Mouse (Mus musculus): ENCODE measurements around the gene Mrps24. TPM values are rescaled to one million over a fixed set of nuclear protein-coding genes. Genes with fewer than 3 reads are reported as not detected.
A peak's percentile ranks its signal among the peaks of the same experiment; 100 is the strongest.

Gene Mrps24
- polyA plus RNA-seq, 1 experiment from 2014 or later, result 249 TPM

DNA sequence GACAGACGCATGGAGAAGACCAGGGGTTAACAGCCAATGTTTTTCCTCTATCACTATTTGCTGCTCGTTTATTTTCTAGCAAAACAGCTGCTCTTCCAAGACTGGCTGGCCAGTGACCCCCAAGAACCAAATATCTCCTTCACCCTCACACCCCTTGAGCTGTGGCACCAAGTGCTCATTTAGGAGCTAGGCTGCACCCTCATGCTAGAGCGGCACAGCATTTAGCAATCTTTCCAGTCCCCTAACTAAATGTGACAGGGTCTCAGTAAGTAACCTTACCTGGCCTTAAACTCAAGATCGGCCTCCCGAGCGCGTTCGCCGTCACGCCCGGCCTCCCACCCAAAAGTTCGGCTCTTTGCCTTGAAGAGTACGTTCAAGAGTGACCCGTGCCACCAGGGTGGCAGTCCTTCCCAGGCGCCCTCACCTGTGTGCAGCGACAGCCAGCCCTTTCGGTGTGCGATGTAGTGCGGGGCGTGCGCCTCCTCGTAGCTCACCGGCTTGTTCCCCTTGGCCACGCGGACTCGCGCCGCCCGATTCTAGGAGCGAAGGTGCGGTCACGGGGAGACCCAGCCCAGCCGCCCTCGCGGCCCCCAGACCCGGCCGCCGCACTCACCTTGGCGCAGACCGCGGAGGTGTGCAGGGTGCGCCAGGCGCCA, 8.5 kb downstream of the Mrps24 start:
- no peak for DNase-seq (ENCODE audit: low spot score)

DNA sequence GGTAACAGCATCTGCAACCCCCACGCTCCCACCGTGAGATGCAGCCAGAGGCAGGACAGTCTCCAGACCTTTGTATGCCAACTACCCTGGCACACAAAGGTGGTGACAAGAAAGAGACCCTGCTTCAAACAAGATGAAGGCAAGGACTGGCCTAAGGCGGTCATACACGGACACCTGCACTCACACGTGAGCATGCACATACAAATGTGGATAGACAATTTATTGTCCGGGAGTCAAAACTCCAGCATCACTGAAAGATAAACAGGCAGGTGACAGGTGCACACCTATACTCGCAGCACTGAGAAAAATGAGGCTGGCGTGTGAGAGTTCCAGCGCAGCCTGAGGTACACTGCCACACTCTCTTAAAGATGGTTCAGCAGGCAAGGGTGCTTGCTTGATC, 9.5 kb downstream of the Mrps24 start:
- DNase-seq (ENCODE audit: low spot score), result no peak

DNA sequence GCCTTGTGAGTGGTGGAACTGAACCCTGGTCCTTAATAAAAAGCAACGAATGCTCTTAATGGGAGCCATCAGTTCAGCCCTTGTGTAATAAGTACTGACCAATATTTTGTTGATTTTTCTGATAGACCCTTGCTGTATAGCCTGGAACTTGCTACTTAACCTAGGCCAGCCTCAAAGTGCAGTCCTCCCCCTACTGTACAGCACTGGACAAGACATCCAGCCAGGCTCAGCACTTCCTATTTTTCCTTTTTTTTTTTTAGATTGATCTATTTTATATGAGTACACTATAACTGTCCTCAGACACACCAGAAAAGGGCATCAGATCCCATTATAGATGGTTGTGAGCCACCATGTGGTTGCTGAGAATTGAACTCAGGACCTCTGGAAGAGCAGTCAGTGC, 12.1 kb downstream of the Mrps24 start:
- no peak for DNase-seq (ENCODE audit: low spot score)

DNA sequence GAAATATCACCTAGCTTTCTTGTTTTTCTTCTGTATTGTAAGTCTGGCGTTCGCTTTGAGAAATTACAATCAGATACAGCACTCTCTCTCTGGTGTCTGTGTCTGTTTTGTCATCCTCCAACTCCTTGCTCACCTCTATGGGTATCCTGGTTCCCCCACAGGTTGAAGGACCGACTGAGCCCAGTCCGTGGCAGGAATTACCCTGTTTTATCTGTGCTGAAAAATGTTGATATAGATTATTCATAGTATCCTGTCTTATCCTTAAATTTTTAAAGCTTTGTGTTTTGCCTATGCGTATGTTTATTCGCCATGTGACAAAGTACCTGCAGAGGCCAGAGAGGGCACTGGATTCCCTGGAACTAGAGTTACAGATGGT, 12.5 kb downstream of the Mrps24 start:
- no peak for DNase-seq (ENCODE audit: low spot score)

DNA sequence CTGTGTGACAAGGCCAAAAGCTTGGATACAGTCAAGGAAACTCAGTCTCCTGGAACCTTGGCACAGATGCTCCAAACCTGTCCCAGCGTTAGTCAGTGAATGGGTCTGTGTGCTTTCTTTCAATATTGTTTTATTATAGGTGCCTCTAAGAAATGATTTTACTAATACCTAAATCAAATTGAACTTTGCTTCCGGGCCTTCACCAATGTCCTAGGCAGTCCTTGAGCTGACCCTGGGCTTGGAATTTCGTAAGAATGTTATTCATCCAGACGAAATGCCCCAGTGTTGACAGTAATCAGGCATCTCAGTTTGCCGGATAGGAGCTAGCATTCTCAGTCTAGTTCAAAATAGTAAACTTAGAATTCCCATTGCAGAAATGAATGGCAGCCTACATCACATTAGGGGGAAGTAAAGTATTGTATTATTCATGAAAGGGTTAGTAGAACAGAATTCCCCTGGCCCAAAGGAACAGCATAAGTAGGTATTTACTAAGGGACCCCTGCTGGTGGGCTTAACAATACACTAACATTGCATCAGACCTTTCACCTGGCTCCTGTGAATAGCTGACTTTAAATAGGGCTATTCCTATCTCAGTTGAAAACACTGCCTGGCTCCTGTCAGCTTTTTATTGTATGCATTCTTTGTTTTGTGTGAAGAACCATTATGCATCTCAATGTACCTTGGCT, 13.1 kb downstream of the Mrps24 start:
- DNase-seq (ENCODE audit: low spot score), result no peak

DNA sequence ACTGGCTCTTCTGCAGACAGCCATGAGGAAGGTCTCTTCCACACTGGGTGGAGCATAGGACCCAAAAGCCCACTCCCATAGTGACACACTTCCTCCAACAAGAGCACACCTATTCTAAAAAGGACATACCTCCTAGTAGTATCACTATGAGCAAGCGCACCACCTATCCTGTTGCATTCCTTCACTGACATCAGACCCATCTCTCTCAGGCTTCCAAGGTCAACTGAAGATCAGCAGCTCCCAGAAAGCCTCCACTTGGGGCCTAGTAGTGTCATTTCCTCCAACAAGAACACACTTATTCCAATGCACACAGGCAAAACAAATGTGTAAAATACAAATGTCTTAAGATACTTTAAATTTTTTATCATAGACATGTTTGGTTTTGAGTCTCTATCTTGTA, 13.7 kb downstream of the Mrps24 start:
- DNase-seq (ENCODE audit: low spot score), result no peak

DNA sequence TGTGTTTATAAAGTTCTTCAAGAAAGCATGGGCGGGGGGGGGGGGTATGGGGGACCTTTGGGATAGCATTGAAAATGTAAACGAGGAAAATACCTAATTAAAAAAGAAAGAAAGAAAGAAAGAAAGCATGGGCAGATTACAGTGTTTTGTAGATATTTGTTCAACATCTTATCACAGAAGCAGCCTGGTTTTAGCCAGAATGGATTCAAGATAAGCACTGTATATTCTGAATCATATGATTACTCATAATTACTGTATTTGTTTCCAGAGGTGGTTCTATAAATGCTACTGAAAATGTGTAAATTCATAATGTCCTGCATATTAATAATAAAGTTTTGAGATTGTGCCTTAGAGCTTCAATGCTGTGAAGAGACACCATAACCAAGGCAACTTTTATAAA, 14.2 kb downstream of the Mrps24 start:
- DNase-seq (ENCODE audit: low spot score), result no peak

DNA sequence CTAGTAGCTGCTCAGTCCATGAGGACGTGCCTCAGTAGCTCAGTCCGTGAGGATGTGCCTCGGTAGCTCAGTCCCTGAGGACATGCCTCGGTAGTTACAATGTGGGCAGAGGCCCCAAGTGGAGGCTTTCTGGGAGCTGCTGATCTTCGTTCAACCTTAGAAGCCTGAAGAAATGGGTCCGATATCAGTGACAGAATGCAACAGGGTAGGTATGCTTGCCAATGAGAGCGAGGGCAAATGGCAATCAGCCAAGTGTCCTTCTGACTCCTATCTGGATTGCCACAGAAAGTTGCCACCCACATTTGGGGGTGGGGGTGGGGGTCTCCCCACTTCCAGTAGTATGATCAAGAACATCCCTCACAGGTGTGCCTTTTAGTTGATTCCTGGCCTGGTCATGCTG, 14.7 kb downstream of the Mrps24 start:
- DNase-seq (ENCODE audit: low spot score), result no peak

DNA sequence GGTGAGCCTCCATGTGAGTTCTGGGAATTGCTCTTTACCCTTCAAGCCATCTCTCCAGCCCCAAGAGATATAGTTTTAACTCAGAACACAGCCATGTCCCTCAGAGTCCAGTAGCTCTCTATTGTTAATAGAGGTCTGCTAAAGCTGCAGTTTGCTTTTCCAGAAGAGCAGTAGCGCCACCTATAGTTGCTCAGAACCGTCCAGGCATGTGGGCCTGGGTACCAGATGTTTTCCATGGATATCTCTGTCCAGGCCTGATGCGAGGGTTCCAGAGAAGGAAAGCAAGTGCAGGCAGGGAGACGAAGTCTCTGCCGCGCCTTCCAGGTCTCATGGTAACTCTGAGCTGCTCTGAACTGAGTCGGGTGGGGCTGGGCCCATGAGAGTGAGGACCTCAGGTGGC, 23.7 kb downstream of the Mrps24 start:
- DNase-seq (ENCODE audit: low spot score), result peak; percentile 16

DNA sequence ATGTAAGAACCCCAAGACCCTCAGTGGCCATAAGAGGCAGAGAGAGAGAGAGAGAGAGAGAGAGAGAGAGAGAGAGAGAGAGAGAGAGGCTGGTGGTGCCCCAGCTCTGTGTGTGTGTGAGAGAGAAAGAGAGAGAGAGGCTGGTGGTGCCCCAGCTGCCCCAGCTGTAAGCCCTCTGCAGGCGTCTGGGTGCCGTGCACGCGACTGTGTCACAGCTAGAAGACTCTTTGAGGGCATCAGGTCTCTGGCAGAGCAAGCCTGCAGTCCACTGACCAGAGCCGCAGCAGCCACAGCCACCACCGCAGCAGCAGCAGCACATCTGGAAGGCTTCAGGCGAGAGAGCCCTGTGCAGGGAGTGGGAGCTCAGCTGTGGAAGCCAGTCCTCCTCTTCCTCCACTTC, 31.2 kb downstream of the Mrps24 start:
- peak; percentile 20 for DNase-seq (ENCODE audit: low spot score)

DNA sequence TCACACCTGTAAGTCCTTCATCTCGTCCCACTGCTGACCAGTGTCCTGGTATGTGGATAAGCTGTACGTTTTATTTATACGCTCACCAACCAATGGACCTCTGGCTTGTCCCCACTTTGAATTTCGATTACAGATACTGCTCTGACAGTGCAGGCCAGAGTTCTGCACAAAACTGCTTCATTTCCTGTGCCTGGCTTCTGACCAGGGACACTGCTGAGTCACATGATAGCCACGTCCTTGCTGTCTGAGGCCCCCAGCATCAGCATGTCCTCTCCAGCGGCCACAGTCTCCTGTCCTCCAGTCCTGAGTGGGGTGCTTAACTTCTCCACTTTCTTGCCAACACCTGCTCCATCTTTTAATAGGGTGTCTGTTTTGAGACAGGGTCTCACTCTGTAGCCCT, 32.9 kb downstream of the Mrps24 start:
- no peak for DNase-seq (ENCODE audit: low spot score)

Other genes with a start within 250 kb of the Mrps24 start
- gene Xbp1, start 195.0 kb downstream of the Mrps24 start, polyA plus RNA-seq (2015; fragmentation: Nextera tagmentation; extraction: Ambion mirVana), result 194 and 213 TPM in 2 replicates
- gene Ccdc117, start 173.5 kb downstream of the Mrps24 start, polyA plus RNA-seq (2015; fragmentation: Nextera tagmentation; extraction: Ambion mirVana), result 17.7 and 18.5 TPM in 2 replicates
- gene Ankrd36, start 146.0 kb downstream of the Mrps24 start, polyA plus RNA-seq (2015; fragmentation: Nextera tagmentation; extraction: Ambion mirVana), result 0.05 TPM in 1 of 2 replicates, not detected in the other
- gene Urgcp, start 46.7 kb upstream of the Mrps24 start, polyA plus RNA-seq (2015; fragmentation: Nextera tagmentation; extraction: Ambion mirVana), result 18.1 and 20.6 TPM in 2 replicates
- 134 and 147 TPM in 2 replicates for gene Dbnl, start 72.8 kb upstream of the Mrps24 start, polyA plus RNA-seq (2015; fragmentation: Nextera tagmentation; extraction: Ambion mirVana)
- gene Pgam2, start 88.1 kb upstream of the Mrps24 start, polyA plus RNA-seq (2015; fragmentation: Nextera tagmentation; extraction: Ambion mirVana), result 29.5 and 35.8 TPM in 2 replicates
- gene Polm, start 122.3 kb upstream of the Mrps24 start, polyA plus RNA-seq (2015; fragmentation: Nextera tagmentation; extraction: Ambion mirVana), result 8.7 and 9.5 TPM in 2 replicates
- 4.3 and 4.6 TPM in 2 replicates for gene Aebp1, start 146.3 kb upstream of the Mrps24 start, polyA plus RNA-seq (2015; fragmentation: Nextera tagmentation; extraction: Ambion mirVana)
- 97.0 and 118 TPM in 2 replicates for gene Pold2, start 162.6 kb upstream of the Mrps24 start, polyA plus RNA-seq (2015; fragmentation: Nextera tagmentation; extraction: Ambion mirVana)
- gene Myl7, start 183.1 kb upstream of the Mrps24 start, polyA plus RNA-seq (2015; fragmentation: Nextera tagmentation; extraction: Ambion mirVana), result 6.8 and 7.0 TPM in 2 replicates
- 1.0 and 1.4 TPM in 2 replicates for gene Gck, start 234.4 kb upstream of the Mrps24 start, polyA plus RNA-seq (2015; fragmentation: Nextera tagmentation; extraction: Ambion mirVana)
- gene Ykt6, start 240.0 kb upstream of the Mrps24 start, polyA plus RNA-seq (2015; fragmentation: Nextera tagmentation; extraction: Ambion mirVana), result 52.7 and 55.1 TPM in 2 replicates

All from thymus, postnatal 0 days (tissue).